Mouse (Mus musculus) lung, adult 18-20 months (tissue): ENCODE measurements around the gene Zmym4.
"Not testable (repeated sequence)": the region's sequence is repeated elsewhere in the genome, so short reads cannot be mapped to it uniquely, and the experiment has no call there.

Experiments used
- DNase-seq, 2 experiments: peaks; one replicate each; pipeline ENCODE4 v3.0.0; 2022; ENCODE audit warnings: mixed read lengths in 2 of 2

Zmym4 gene

DNA sequence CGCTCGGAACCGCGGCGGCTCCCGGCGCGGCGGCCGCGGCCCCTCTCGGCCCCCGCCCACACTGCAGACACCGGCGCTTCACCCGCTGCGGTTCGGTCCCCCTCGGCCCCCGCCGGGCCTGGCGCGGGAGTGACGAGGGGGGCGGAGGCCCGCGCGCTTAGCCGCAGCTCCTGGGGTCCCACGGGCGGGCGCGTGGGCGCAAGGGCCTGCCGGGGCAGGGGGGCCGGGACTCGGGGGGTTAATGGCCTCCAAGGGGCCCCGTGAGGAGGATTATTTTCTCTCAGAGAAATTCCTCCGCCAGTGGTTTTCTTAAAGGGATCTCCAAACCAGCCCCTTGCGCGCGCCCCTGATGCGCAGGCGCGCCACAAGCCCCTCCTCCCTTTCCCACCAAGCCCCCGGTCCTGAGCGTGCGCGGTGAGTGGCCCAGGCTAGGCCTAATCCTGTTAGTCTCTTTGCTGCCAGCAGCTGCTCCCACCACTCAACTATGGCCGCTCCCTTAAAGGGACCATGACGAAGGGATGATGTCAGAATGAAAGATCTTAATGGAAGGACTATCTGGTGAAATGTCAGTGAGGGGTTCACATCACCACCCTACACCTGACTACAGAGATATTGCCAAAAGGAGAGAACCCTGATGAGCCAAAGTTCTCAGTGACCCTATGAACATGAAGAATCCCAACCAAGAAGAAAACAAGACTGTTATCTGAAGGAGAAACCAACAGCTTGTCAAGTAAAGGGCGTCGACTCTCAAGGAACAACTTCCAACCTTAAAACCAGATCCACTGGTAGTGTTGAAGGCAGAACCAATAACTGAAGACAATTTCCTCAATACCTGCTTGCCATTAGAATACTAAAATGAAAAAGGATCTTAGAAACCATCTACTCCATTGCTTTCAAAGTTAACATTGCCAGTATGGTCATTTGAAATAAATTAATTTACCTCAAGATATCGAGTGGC, at the start of gene Zmym4:
Gene Zmym4 (minus strand): TSS at position 272 of the 958 bp plus-strand sequence.
- DNase-seq: peak; percentile 92 to 95

DNA sequence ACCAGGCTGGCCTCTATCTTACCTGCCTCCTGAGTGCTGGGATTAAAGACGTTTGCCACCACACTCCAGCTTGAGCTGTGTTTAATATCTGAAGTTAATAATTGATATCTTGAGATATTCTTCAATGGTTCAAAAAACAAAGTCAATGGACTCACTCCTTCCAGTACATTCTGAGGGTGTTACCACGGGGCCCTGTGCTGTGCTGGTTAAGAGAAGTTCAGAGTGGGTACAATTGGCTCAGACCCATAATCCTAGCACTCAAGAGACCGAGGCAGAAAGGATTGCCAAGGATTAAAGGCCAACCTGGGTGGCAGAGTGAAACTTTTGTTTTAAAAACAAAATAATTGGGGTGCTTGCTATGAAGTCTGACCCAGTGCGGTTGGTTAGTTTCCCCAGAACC, 48.4 kb upstream of the Zmym4 start:
- DNase-seq: no peak

DNA sequence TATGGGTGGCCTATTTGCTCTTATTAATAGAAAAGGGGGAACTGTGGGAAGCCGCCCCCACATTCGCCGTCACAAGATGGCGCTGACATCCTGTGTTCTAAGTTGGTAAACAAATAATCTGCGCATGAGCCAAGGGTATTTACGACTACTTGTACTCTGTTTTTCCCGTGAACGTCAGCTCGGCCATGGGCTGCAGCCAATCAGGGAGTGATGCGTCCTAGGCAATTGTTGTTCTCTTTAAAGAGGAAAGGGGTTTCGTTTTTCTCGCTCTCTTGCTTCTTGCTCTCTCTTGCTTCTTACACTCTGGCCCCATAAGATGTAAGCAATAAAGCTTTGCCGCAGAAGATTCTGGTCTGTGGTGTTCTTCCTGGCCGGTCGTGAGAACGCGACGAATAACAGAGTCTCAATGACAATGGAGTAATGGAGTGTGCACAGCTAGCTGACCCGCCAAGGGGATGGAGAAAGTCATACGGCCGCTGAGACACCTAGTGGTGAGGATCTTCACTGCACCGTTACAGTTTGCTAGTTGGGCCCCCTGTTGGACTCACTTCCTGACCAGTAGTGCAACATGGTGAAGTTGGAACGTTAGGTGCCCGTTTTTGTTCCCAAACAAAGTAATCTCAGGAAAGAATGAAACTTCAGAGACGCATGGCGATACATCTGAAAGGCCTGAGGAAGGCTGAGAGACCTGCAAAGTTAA, 47.5 kb upstream of the Zmym4 start:
- peak; percentile 83 to 87 for DNase-seq

DNA sequence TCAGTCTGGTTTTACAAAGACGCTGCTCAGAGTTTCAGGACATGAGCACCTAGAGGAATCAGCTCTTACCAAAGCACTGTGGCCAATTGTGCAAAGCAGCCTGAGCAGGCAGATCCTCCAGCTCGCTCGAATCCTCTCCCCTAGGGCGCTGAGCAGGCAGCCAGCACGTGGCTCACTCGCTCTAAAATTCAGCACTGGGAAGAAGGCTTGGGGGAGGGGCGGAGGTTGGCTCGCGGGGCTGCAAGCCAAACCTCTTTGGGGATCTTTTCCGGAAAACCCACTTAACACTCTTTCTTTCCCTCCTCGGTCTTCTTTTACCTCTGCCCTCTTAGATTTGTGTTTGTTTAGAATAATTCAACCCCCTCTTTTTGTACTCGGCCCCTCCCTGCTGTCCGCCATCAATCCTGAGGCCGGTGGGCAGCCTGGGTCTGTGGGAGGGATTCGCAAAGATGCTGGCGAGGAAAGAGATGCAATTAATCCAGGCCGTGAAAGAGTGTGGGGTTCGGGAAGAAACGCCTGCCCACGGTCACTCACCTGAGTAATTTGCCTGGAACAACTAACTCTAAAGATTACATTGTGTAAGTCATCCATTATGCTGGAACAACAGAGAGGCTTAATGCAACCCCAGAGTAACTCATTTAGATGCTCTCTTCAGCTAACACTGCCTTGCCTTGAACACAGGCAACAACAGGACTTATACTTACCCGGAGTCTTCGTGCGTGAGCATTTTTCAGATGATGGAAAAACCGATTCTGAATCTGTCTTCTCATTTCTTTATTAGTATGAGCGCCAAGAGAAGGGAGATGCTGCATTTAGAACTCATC, 37.4 kb upstream of the Zmym4 start:
- peak; percentile 11 to 24 for DNase-seq

DNA sequence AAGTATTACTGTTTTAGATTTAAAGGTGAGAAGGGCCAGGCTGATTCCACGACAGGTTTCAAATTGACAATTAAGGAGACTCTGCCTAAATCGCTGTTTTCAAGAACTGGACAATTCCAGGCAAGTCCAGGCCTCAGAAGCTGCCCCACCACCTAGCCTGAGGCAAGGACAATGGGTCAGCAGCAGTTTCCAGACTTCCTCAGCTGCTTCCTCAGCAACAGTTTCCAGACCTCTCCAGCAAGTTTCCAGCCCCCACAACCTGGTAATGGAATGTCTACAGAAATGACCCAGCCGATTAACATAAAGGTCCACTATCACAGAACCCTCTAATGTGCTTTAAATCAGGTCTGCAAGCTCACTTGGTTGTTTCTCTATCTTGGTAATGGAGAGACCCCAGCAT, 36.4 kb upstream of the Zmym4 start:
- no peak for DNase-seq

DNA sequence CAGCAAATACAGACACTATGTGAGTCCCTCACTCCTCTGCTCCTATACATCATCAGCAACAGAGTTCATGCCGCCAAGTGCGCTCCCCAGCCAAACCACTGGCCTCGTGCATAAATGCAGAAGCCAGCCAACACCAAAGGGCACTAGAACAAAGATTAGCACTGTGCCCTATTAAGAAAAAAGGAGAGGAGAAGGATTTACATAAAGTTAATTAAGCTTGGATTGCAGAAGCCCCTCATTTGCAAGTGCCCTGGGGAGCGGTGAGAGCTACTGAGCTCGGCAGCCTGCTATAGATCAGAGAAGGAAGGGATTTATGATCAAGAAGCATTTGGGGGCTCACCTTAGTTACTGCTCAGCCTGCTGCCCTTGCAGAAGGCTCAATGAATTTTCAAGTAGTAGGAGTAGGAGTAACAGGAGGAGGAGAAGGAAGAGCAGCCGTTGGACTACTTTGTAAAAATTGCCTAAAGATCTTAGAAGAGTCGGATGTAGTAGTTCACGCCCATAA, 32.7 kb upstream of the Zmym4 start:
- DNase-seq: no peak

DNA sequence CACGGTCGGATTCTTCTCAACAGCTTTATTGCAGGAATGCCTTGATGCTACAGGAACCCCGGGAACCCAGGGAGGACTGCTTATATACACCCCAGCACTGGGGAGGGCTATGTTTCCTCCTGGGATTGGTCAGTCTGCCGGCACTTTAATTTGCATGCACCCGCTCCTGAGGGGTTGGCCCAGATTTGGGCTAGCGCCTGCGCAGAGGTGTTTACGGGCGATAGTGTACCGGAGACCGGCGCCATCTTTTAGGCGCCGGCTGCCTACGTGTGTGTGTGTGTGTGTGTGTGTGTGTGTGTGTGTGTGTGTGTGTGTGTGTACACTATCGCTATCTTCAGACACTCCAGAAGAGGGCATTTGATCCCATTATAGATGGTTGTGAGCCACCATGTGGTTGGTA, 31.4 kb upstream of the Zmym4 start:
- not testable (repeated sequence) for DNase-seq

DNA sequence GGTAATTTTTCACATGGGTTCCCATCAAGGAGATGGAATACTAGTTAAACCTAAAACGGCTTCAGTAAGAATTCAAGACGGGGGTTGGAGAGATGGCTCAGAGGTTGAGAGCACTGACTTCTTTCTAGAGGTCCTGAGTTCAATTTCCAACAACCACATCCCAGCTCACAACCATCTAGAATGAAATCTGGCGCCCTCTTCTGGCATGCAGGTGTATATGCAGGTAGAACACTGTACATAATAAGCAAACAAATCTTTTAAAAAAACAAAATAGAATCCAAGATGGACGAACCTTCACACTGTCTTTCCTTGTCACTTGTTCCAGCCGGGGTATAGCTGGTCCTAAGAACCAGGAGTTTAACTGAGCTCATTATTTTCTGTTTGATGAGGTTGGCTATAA, 24.4 kb upstream of the Zmym4 start:
- DNase-seq: no peak

DNA sequence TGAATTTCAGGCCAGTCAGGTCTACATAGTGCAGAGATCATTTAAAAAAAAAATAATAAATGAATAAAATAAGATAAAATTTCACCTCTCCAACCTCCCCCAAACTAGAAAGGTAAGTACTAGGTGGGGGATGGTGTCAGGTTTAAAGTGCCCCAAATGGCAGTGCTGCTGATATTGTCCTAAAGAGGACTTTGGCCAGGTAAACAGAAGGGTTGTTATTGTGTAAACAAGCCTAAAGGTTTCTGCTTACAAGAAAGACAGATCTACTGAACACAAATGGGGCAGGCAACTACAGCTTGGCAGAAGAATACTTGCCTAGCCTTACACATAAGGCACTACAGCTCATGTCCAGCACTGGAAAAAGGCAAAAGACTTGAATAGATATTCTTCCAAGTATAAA, 22.6 kb upstream of the Zmym4 start:
- DNase-seq: no peak

DNA sequence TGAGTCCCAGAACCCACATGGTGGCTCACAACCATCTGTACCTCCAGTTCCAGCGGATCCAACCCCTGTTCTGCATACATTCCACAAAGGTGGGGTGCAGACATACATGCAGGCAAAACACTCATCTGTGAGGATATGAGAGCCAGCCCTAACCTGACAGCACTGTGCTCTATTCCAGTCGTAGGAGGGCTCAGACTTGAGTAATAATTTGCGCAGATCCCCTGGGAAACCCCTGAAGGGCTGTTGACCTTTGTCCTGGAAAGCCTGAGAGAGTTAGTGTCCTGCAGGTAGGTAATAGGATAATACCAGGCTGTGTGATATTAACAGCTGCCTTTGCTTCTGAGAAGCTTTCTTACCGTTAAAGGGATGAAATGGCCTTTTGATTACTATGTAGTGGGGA, 20.6 kb upstream of the Zmym4 start:
- no peak for DNase-seq

DNA sequence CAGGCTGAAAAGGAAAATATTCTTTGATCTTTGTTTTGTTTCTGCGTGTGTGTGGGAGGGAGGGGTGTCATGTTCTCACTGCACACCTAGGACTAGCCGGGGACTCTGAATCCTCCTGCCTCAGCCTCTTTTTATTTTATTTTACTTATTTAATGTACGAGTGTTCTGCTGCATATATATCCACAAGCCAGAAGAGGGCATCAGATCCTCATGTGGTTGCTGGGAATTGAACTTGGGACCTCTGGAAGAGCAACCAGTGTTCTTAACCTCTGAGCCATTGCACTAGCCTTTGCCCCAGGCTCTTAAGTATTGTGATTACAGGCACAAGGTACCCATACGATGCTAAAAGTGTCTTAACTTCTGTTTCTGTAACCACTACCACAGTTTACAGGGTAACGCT, 18.8 kb upstream of the Zmym4 start:
- no peak for DNase-seq

DNA sequence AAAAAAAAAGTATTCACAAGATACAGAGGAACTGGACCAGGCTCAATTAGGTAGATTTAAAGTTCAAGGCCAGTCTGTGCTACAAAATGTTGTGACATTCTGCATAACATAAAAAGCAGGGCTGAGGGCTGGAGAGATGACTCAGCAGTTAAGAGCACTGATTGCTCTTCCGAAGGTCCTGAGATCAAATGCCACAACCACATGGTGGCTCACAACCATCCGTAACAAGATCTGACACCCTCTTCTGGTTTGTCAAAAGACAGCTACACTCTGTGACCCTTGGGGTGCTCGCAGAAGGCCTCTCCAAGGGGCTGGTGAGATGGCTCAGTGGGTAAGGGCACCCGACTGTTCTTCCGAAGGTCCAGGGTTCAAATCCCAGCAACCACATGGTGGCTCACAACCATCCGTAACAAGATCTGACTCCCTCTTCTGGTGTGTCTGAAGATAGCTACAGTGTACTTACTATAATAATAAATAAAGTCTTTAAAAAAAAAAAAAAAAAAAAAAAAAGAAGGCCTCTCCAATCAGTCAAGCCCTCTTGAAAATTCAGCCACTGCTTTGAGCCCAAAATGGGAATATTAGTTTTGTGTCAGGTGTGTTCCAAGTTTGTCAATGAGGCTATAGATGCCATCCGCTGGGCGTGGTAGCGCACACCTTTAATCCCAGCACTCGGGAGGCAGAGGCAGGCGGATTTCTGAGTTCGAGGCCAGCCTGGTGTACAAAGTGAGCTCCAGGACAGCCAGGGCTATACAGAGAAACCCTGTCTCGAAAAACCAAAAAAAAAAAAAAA, 16.0 kb upstream of the Zmym4 start:
- not testable (repeated sequence) for DNase-seq

DNA sequence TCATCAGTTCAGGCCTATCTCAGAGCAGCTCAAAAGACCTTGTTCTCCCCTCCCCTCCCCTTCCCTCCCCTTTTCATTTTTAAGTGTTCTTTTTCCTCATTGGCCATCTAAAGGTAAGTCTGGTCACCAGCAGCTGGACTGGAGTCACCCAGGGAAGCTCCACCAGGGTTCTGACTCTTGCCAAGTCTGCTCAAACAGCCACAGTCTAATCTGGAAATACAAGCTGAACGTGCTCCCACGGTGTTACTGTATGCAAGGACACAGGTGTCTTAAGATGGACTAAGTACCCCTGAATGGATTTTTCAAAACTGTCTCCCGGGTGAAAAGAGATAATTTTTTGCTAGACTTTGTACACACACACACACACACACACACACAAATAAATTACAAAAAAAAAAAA, 15.4 kb upstream of the Zmym4 start:
- no peak for DNase-seq

DNA sequence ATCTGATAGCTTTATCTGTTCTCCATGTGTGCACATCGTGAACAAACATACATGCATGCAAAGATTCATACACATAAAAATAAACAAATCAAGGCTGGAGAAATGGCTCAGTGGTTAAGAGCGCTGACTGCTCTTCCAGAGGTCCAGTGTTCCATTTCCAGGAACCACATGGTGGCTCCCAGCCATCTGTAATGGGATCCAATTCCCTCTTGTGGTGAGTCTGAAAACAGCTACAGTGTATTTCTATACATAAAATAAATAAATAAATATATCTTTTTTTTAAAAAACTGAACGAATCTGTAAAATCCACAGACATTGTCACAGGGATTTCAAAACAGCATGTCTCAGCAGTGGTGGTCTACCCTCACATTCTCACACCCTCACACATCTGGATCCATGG, 10.8 kb upstream of the Zmym4 start:
- DNase-seq: no peak

DNA sequence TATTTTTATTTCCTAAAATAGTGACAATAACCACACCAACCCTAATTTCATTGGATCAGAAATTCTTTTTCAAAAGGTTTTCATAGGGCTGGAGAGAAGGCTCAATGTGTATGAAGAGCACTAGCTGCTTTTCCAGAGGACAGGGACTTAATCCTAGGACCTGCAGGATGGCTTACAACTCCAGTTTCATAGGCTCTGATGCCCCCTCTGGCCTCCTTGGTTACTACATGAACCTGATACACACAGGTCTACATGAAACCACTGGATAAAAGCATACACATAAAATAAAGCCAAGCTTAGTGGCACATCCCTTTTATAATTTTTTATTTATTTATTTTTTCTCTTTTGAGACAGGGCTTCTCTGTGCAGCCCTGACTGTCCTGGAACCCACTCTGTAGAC, 9.5 kb upstream of the Zmym4 start:
- DNase-seq: peak; percentile 20 to 34

DNA sequence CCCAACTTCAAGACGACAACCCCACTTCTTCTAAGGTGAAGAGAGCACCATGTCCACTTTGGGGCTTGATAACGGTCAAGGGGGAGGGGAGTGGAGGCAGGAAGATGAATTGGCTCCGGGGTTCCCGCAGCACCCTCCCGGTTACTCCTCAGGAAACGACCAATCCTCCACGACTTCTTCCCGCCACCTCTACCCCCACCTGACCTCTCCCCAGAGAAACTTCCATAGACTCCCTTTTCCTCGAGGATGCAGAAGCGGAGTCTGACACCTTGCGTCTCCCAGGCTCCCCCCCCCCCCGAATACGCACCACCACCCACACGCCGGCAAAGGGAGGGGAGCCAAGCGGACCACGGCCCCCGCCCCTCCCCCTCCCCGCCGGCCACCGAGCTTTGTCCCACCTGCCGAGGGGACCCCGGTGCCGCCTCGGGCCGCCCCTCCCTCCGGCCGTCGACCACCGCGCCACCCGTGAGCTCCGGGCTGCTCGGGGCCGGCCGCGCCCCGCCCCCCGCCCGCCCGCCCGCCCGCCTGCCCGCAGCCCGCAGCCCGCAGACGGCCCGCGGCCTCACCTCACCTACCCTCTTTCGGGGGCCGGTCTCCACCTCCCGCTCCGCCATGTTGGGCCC, 583 bp downstream of the Zmym4 start:
- DNase-seq: peak; percentile 9 to 32

DNA sequence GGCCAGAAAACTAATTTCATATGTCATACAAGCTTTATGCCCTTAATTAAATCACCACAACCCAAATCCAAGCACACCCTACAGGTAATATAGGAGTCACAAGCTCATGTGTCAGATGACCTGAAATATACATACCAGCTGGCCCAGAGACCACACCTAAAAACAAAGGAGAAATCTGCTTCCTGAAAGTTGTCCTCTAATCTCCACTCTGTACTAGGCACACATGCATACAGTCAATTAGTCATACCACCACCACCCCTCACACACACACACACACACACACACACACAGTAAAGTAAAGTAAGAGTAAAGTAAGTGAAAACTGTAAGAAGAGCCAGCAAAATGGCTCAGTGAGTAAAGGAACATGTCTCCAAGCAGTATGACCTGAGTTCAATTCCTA, 9.3 kb downstream of the Zmym4 start:
- no peak for DNase-seq

DNA sequence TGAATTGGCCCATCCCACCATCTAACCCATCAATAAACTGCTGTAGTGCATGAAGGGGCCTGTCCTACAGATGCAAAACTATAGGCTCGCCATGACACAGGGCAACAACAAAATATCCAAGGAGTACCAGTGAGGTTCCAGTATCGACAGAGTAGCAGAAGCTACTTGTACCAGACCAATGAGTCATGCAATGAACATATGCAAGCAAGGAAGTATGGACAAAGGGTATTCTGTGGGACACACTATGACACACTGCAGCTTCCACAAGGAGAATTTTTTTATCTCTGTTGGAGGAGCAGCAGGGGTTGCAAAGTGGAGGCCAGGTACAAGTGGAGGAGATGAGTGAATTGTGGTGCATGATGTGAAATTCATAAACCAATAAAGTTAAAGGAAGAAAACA, 9.7 kb downstream of the Zmym4 start:
- no peak for DNase-seq

DNA sequence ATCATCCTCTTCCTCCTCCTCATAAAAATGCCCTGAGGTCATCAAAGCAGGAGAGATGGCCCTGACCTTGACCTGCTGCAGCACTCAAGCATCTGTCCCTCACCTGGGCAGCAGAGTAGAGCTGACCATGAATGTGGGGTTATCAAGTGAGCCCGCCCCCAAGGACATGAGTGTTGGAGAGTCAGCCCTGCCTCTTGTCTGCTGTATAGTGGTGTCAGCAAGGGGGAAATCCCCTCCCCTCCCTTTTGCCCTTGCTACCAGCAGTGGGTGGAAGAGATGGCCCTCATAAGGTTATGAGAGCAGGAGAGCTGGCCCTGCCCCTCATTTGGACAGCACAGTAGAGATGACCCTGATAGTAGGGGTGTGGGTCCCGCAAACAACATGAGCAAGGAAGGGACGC, 10.5 kb downstream of the Zmym4 start:
- DNase-seq: no peak

DNA sequence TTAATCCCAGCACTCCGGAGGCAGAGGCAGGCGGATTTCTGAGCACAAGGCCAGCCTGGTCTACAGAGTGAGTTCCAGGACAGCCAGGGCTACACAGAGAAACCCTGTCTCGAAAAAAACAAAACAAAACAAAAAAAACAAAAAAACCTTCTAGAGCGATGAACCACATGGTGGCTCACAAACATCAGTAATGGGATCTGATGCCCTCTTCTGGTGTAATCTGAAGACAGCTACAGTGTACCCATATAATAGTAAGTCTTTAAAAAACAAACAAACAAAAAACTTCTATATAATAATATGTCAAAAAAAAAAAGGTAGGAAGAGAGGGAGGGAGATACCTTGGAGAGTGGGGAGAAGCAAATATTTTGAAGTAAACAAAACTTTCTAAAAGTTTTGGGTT, 17.1 kb downstream of the Zmym4 start:
- not testable (repeated sequence) for DNase-seq

DNA sequence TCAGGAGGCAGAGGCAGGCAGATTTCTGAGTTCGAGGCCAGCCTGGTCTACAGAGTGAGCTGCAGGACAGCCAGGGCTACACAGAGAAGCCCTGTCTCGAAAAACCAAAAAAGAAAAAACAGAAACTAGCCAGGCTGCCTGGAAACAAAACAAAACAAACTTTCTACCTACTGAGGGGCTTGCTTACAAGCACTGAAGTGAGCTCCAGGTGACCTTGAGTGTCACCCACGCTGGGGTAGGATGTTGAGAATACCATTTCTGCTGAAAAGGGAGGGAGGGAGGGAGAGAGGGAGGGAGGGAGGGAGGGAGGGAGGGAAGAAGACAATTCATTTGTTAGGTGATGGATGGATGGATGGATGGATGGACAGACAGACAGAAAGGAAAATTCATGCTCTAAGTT, 24.5 kb downstream of the Zmym4 start:
- no peak for DNase-seq

DNA sequence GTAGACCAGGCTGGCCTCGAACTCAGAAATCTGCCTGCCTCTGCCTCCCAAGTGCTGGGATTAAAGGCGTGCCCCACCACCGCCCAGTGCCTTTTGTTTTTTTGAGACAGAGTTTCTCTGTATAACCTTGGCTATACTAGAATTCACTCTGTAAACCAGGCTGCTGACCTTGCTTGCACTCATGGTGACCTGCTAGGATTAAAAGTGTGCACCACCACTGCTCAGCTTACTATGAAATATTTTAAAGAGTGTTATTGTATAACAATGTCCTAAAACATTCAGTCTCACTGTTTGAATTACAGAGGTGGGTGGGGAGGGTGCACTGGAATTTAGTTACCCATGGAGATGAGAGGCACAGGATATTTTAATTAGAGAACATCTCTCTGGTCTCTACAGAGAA, 25.1 kb downstream of the Zmym4 start:
- no peak for DNase-seq
